Mouse (Mus musculus) ZHBTc4 (cell line): Measurements from ENCODE around the gene Mfap1b.
"Not testable (repeated sequence)": the region's sequence is repeated elsewhere in the genome, so short reads cannot be mapped to it uniquely, and the experiment has no call there.

Experiments used
- DNase-seq: peaks from one replicate; pipeline ENCODE4 v3.0.0-alpha.2; 2011; ENCODE audit warnings: low read depth, low spot score

Gene Mfap1b

GRCm38 (mm10) chr2:121473301-121474179, at the start of gene Mfap1b:
Mfap1b (minus strand) TSS chr2:121474067.
- DNase-seq = peak; percentile 94

GRCm38 (mm10) chr2:121522830-121523229, 49.0 kb upstream of the Mfap1b start:
- DNase-seq = peak; percentile 28

GRCm38 (mm10) chr2:121522006-121522405, 48.1 kb upstream of the Mfap1b start:
- DNase-seq = peak; percentile 89

- not testable (repeated sequence) for DNase-seq
These were observed 44.8 kb upstream of the Mfap1b start for GRCm38 (mm10) chr2:121518711-121519110.

DNA sequence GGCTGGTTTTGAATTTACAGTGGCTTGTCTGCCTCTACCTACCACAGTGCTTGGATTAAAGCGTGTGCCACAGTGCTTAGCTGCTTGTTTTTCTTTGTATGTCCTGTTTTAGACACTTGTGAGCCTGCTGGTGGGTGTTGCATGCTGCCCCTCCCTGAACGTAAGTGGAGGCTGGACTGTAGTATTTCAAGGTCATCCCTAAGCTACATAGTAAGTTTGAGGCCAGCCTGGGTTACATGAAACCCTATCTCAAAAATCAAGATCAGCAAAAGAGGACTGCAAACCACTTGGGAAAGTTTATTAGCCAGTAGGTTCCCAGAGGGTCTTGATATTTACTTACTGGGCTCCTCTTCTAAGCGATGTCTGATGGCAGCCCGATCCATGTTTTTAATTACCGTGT, 44.2 kb upstream of the Mfap1b start:
- no peak for DNase-seq

DNA sequence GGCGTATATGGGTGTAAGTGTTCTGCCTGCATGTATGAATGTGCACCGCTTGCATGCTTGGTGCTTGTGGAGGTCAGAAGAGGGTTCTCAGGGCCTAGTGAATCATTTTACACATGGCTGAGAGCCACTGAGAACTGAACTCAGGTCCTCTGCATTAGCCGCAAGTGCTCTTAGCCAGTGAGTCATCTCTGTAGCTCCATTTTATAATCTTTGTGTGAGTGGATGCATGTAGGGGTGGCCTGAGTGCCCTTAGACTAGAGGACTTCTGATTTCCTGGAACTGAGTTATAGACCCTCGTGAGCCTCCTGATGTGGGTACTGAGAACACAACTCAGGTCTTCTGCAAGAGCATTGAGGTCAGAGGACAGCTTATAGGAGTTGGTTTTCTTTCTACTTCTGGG, 40.3 kb upstream of the Mfap1b start:
- DNase-seq = no peak

- peak; percentile 67 for DNase-seq
These were observed 39.3 kb upstream of the Mfap1b start for GRCm38 (mm10) chr2:121512991-121513765.

- DNase-seq = peak; percentile 25
These were observed 37.5 kb upstream of the Mfap1b start for GRCm38 (mm10) chr2:121511401-121511800.

GRCm38 (mm10) chr2:121509584-121509983, 35.7 kb upstream of the Mfap1b start:
- DNase-seq = peak; percentile 92

DNA sequence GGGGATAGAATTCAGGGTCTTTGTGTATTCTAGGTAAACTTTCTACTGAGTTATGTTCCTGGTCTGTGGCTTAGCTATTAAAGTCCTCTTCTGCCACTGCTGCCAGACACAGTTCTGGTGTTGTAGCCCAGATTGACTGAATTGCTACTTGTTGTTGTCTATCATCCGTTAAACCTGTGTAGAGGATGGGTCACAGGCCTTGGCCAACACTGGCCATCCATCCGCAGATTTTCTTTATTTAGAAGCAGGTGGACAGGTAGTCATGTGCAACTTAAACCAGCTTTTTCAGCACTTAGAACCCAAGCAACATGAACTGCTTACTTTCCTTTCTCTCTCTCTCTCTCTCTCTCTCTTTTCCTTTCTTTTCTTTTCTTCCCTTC, 34.1 kb upstream of the Mfap1b start:
- no peak for DNase-seq

GRCm38 (mm10) chr2:121507173-121507950, 33.5 kb upstream of the Mfap1b start:
- DNase-seq = no peak

DNA sequence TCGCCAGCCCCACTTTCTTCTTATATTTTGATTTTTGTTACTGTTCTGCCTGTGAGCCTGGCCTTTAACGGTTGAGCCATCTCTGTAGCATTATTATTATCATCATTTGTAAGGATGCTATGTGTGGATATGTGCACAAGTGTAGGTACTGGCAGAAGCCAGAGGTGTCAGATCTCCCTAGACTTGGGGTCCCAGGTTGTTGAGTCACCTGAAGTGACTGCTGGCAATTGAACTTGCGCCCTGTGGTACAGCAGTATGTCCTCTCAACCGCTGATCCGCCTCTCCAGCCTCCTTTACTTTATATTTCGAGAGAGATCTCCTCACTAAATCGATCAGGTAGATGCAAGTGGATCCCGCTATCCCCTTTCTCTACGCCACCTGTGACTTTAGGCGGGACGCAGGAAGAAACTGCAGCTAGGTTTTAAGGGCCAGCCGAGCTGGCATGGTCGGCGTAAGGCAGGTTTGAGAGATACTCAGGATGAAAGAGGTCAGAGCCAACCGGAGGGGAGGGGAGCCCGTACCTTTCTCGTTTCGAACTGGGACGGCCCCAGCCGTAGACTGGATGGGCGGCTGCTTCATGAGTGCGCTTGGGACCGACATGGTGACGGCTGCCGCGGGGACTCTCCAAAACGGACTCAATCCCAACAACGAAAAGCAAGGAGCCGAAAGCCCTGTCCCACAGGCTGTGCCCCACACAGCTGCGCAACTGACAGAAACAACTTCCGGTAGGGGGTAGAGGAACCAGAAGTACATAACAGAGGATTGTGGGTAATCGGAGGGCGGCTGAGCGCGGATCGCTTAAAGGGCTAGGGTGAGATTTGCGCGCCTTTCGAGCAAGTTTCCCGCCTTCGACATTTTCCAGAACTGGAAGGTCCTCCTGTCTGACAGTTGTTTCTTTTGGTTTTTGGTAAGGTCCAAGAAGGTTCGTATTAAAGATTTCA, 32.3 kb upstream of the Mfap1b start, which contains the start of the genes Mfap1a and Wdr76:
TSS of gene Mfap1a (minus strand) at position 724 of the 941 bp plus-strand sequence.
TSS of gene Wdr76 (plus strand) at position 782 of the 941 bp plus-strand sequence.
- peak; percentile 96 for DNase-seq

DNA sequence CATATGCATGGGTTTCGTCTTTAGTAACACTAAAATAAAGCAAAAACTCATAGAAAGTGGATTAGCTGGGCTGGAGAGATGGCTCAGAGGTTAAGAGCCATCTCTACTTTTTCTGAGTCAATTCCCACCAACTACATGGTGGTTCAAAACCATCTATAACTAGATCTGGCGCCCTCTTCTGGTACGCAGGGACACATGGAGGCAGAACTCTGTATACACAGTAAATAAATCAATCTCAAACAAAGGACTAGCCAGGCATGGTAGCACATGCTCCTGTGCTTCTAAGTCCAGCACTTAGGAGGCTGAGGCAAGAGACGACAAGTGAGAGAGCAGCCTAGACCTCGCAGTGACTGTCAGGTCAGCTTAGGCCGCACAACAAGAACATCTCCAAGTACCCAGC, 27.7 kb upstream of the Mfap1b start:
- DNase-seq = not testable (repeated sequence)

DNA sequence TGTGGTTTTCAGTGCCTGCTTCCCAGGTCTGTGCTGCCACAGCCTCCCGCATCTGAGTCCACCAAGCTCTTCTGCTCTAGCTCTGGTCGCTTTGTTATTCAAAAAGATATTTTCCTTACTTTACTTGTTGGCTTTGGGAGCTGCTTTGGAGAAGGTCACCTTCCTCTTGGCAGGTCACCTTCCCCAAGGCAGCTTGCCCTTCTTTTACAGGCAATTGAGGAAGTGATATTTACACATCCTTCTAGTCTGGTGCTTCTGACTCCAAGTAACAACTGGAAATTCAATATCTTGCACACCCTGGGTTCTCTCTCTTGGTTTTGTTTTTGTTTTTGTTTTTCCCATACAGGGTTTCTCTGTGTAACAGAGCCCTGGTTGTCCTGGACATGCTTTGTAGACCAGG, 10.5 kb upstream of the Mfap1b start:
- DNase-seq = not testable (repeated sequence)

- peak; percentile 22 for DNase-seq
These were observed 9.7 kb upstream of the Mfap1b start for GRCm38 (mm10) chr2:121483576-121483975.

- DNase-seq = not testable (repeated sequence)
These were observed 7.0 kb upstream of the Mfap1b start for GRCm38 (mm10) chr2:121480916-121481315.

GRCm38 (mm10) chr2:121480498-121480897, 6.6 kb upstream of the Mfap1b start:
- peak; percentile 63 for DNase-seq

- peak; percentile 84 for DNase-seq
These were observed 3.8 kb upstream of the Mfap1b start for GRCm38 (mm10) chr2:121477491-121478266.

GRCm38 (mm10) chr2:121475306-121475705, 1.4 kb upstream of the Mfap1b start:
- DNase-seq = not testable (repeated sequence)

DNA sequence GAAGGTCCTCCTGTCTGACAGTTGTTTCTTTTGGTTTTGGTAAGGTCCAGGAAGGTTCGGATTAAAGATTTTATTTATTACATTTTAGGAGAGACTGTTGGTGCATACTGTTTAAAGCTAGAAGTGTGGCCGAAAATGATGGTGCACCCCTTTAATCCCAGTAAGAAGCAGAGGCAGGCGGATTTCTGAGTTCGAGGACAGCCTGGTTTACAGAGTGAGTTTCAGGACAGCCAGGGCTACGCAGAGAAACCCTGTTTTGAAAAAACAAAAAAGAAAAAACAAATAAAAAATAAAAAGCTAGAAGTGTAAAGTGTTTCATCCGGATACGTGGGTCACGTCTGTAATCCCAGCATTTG, 291 bp upstream of the Mfap1b start:
- DNase-seq = no peak
